Mouse (Mus musculus): ENCODE results near the gene Inpp4b.

The Inpp4b gene

GRCm38 (mm10) chr8:81824975-81825374 is 482.6 kb downstream of the Inpp4b start:
- in situ Hi-C loops (cut with MboI, MseI), result loop anchor here (5.0 to 25.0 kb wide), 3 partner anchors 42 to 488 kb away; partner anchors contain the start of gene Inpp4b

- in situ Hi-C loops (cut with MboI, MseI), result loop anchor here (5.0 kb wide), 1 partner anchor 41 kb away; no protein-coding TSS in a partner anchor
These were observed 484.1 kb downstream of the Inpp4b start for GRCm38 (mm10) chr8:81826406-81826805.

- in situ Hi-C loops (cut with MboI, MseI), result loop anchor here (5.0 kb wide), 1 partner anchor 40 kb away; no protein-coding TSS in a partner anchor
These were observed 485.1 kb downstream of the Inpp4b start for GRCm38 (mm10) chr8:81827306-81827913.

GRCm38 (mm10) chr8:81831430-81831829 is 489.1 kb downstream of the Inpp4b start:
- in situ Hi-C loops (cut with MboI, MseI), result no loop called here

GRCm38 (mm10) chr8:81833852-81834251 is 491.5 kb downstream of the Inpp4b start:
- in situ Hi-C loops (cut with MboI, MseI), result no loop called here

GRCm38 (mm10) chr8:81840512-81840911 is 498.2 kb downstream of the Inpp4b start:
- in situ Hi-C loops (cut with MboI, MseI), result no loop called here

- in situ Hi-C loops (cut with MboI, MseI), result no loop called here
These were observed 502.0 kb downstream of the Inpp4b start for GRCm38 (mm10) chr8:81844104-81844982.

GRCm38 (mm10) chr8:81847929-81848328 is 505.6 kb downstream of the Inpp4b start:
- in situ Hi-C loops (cut with MboI, MseI), result no loop called here

- in situ Hi-C loops (cut with MboI, MseI), result no loop called here
These were observed 507.6 kb downstream of the Inpp4b start for GRCm38 (mm10) chr8:81849976-81850375.

GRCm38 (mm10) chr8:81853184-81853583 is 510.8 kb downstream of the Inpp4b start:
- in situ Hi-C loops (cut with MboI, MseI), result no loop called here

GRCm38 (mm10) chr8:81854543-81854942 is 512.2 kb downstream of the Inpp4b start:
- in situ Hi-C loops (cut with MboI, MseI), result no loop called here

GRCm38 (mm10) chr8:81855009-81855408 is 512.7 kb downstream of the Inpp4b start:
- in situ Hi-C loops (cut with MboI, MseI), result no loop called here

GRCm38 (mm10) chr8:81856120-81856519 is 513.8 kb downstream of the Inpp4b start:
- in situ Hi-C loops (cut with MboI, MseI), result no loop called here

GRCm38 (mm10) chr8:81856608-81857007 is 514.3 kb downstream of the Inpp4b start:
- in situ Hi-C loops (cut with MboI, MseI), result no loop called here

GRCm38 (mm10) chr8:81858393-81858792 is 516.0 kb downstream of the Inpp4b start:
- in situ Hi-C loops (cut with MboI, MseI), result no loop called here

GRCm38 (mm10) chr8:81859805-81860204 is 517.4 kb downstream of the Inpp4b start:
- in situ Hi-C loops (cut with MboI, MseI), result no loop called here

- in situ Hi-C loops (cut with MboI, MseI), result no loop called here
These were observed 519.0 kb downstream of the Inpp4b start for GRCm38 (mm10) chr8:81861311-81861710.

GRCm38 (mm10) chr8:81862738-81863137 is 520.4 kb downstream of the Inpp4b start:
- in situ Hi-C loops (cut with MboI, MseI), result no loop called here

GRCm38 (mm10) chr8:81864318-81864717 is 522.0 kb downstream of the Inpp4b start:
- in situ Hi-C loops (cut with MboI, MseI), result no loop called here

GRCm38 (mm10) chr8:81865664-81866063 is 523.3 kb downstream of the Inpp4b start:
- in situ Hi-C loops (cut with MboI, MseI), result loop anchor here (5.0 kb wide), 1 partner anchor 38 kb away; no protein-coding TSS in a partner anchor

- in situ Hi-C loops (cut with MboI, MseI), result loop anchor here (5.0 kb wide), 1 partner anchor 40 kb away; no protein-coding TSS in a partner anchor
These were observed 524.7 kb downstream of the Inpp4b start for GRCm38 (mm10) chr8:81867020-81867419.

GRCm38 (mm10) chr8:81870466-81870865 is 528.1 kb downstream of the Inpp4b start:
- in situ Hi-C loops (cut with MboI, MseI), result no loop called here

GRCm38 (mm10) chr8:81880071-81880470 is 537.7 kb downstream of the Inpp4b start:
- in situ Hi-C loops (cut with MboI, MseI), result no loop called here
